Mouse (Mus musculus) hindbrain, embryonic 10.5 days (tissue): ENCODE measurements around the gene Kcnip1. TPM values are rescaled to one million over a fixed set of nuclear protein-coding genes. Genes with fewer than 3 reads are reported as not detected.
A peak's percentile ranks its signal among the peaks of the same experiment; 100 is the strongest.

Experiments used
- DNase-seq: peaks from one replicate; pipeline ENCODE4 v3.0.0-alpha.2; 2017; ENCODE audit warnings: low spot score
- H3K27ac ChIP-seq: fragments of 300-500 bp; sonication (generic); 2 replicates; pipeline ENCODE4 v1.5.1; 2016; ENCODE audit warnings: mild to moderate bottlenecking, moderate library complexity
- H3K27me3 ChIP-seq: fragments of 300-500 bp; sonication (generic); 2 replicates; pipeline ENCODE4 v1.6.1; 2016; ENCODE audit warnings: mild to moderate bottlenecking; ENCODE audit not compliant: poor library complexity, insufficient read depth, severe bottlenecking
- H3K36me3 ChIP-seq: fragments of 300-500 bp; sonication (generic); 2 replicates; pipeline ENCODE4 v1.6.1; 2016; ENCODE audit warnings: mild to moderate bottlenecking, moderate library complexity
- H3K4me1 ChIP-seq: fragments of 300-500 bp; sonication (generic); replicated peaks from 2 replicates; pipeline ENCODE4 v1.6.1; 2016; ENCODE audit warnings: mild to moderate bottlenecking
- H3K4me3 ChIP-seq: fragments of 300-500 bp; sonication (generic); 2 replicates; pipeline ENCODE4 v1.5.1; 2016; ENCODE audit warnings: mild to moderate bottlenecking, moderate library complexity
- H3K9me3 ChIP-seq: fragments of 300-500 bp; sonication (generic); 2 replicates; pipeline ENCODE4 v1.6.1; 2016; ENCODE audit warnings: mild to moderate bottlenecking, moderate library complexity
- WGBS: fragments of 180-500 bp; shearing (Covaris S2); methylation state at CpG from one replicate; pipeline ENCODE4 v1.1.7; 2016; 5-methylcytosine and 5-hydroxymethylcytosine counted together
- polyA plus RNA-seq: library from polyadenylated mRNA; unstranded; fragments of >200 nt; fragmentation: Nextera tagmentation; extraction: Ambion mirVana; gene quantifications from 2 replicates; pipeline ENCODE4 v1.2.1, GENCODE M21; 2016

The Kcnip1 gene
- polyA plus RNA-seq, 1 experiment from 2014 or later = 9.5 TPM

DNA sequence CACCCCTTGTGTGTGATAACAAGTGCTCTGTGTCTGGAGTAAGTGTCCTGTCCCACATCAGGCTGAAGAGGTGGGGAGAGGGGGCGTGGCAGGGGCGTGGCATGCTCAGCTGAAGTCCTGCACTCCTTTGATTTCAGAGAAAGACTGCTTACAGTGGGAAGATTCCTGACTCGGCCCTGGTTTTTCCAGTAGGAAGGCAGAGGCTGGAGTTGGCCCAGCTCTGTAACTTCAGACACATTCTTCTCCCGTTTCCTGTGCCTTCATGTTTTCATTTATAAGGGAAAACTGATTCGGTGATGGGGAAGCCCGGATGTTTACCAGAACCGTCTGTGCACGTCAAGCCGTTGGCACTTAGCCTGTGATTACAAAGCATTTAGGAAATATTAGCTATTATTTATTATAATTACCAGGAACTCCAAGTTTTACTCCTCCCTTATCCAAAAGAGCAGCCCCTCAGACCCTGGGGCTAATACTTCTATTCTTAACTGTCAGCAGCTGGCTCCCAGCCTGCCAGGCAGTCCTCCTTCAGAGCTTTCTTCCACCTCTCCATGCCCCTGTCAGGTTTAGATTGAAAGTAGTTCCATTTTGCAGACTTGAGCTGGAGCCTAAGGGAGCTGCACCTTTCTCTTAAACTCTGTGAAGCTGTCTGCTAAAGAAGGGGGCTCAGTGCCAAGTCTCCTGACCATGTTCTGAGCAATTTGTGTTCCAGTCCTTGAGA is 120.8 kb downstream of the Kcnip1 start:
- Histone ChIP-seq H3K36me3 (no peaks in the 10 kb centered on the region), H3K4me3 (no peak overlapping the region), H3K27me3 (no peaks in the 10 kb centered on the region), H3K9me3 (0 out of 2 replicates have a peak, but pooled peaks cover 6% of the 10 kb centered on the region), H3K27ac (peak overlapping the region; percentile 40; the same call in 1 of the 2 replicates), H3K4me1 (peaks cover 25% of the 10 kb centered on the region)
- WGBS = 63% methylated on average over 9 of the region's 9 CpGs
- no peak for DNase-seq

DNA sequence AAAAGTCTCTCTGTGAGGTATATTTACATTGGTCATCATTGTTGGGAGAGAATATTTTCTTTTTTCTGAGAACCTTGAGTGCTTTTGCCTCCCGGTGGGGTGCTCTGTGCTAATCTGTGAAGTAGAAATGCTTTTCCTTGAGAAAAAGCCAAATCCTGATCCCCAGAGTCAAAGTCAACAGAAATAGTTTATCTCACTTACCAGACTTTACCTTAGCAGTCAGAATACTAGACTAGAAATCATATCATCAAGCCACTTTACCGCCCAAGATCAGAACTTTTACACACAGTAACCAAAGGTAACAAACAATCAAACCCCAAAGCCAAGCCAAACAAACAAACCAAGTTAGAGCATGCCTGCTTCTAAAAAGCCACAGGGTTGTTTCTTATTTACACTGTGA is 122.7 kb downstream of the Kcnip1 start:
- Histone ChIP-seq H3K27ac (no peak overlapping the region), H3K4me3 (no peak overlapping the region), H3K9me3 (no peaks in the 10 kb centered on the region), H3K36me3 (no peaks in the 10 kb centered on the region), H3K27me3 (no peaks in the 10 kb centered on the region), H3K4me1 (peaks cover 25% of the 10 kb centered on the region)
- 95% methylated on average over 2 of the region's 2 CpGs for WGBS
- no peak for DNase-seq

DNA sequence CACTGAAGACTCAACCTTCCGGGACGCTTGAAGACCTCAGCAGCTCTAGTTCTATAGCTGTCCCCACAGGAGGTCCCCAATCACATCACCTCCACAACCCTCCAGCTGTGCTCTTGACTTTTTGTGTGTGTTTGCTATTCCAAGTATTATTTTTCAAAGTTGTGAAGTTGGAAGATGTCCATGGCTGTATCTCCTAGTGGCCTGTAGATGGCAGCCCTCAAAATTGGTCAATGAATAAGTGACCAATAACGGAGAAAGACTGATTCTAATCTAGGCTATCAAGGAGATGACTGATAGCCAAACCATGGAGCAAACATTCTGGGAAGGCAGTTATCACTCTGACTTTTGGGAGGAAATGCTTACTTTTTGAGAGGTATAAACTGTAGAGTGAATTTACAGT is 123.4 kb downstream of the Kcnip1 start:
- Histone ChIP-seq H3K9me3 (no peaks in the 10 kb centered on the region), H3K36me3 (no peaks in the 10 kb centered on the region), H3K4me3 (no peak overlapping the region), H3K4me1 (peaks cover 25% of the 10 kb centered on the region), H3K27ac (no peak overlapping the region), H3K27me3 (no peaks in the 10 kb centered on the region)
- no peak for DNase-seq
- WGBS = 43% methylated on average over 3 of the region's 3 CpGs

DNA sequence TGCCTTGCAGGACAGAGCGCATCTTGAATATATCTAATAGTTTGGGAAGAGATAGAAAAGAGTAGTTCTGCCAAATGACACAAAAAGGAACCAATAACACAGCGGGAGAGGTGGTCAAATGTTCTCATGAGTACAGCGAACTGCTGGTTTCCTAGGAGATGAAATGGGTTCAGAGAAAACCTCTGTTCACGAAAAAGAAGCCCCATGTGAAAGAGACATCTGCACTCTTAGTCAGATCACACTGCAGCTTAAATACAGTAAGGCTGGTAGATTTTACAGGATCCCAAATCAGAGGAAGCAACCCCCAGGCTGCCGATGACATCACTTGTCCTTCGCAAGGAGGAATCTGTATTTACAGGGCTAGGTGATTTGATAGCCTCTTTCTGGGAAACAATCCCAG is 126.2 kb downstream of the Kcnip1 start:
- Histone ChIP-seq H3K4me3 (no peak overlapping the region), H3K27ac (no peak overlapping the region)
- no peak for DNase-seq

DNA sequence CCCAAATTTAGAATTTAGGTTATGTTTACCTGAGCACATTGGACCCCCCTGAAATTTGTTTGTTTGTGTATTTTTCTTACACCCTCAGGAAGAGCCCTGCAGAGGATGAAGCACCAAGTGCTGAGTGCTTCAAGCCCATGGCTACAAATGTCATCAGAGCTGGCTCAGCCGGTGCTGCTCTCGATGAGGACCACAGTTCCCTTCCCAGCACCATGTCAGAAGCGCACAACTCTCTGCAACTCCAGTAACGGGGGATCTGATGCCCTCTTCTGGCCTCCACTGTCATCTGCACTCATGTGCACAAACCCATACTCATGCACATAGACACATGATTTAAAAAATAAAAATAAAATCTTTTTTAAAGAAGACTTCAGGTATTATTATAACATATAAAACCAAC is 128.7 kb downstream of the Kcnip1 start:
- no peak for DNase-seq
- Histone ChIP-seq H3K4me3 (no peak overlapping the region), H3K9me3 (no peaks in the 10 kb centered on the region), H3K4me1 (no peaks in the 10 kb centered on the region), H3K27me3 (no peaks in the 10 kb centered on the region), H3K27ac (no peak overlapping the region), H3K36me3 (no peaks in the 10 kb centered on the region)
- 93% methylated on average over 4 of the region's 4 CpGs for WGBS

More for the DNA sequence above, 126.2 kb downstream of the Kcnip1 start:
- Histone ChIP-seq H3K36me3 (no peaks in the 10 kb centered on the region), H3K9me3 (no peaks in the 10 kb centered on the region), H3K4me1 (0 out of 2 replicates have a peak, but pooled peaks cover 5% of the 10 kb centered on the region), H3K27me3 (no peaks in the 10 kb centered on the region)
- 75% methylated on average over 6 of the region's 6 CpGs for WGBS

DNA sequence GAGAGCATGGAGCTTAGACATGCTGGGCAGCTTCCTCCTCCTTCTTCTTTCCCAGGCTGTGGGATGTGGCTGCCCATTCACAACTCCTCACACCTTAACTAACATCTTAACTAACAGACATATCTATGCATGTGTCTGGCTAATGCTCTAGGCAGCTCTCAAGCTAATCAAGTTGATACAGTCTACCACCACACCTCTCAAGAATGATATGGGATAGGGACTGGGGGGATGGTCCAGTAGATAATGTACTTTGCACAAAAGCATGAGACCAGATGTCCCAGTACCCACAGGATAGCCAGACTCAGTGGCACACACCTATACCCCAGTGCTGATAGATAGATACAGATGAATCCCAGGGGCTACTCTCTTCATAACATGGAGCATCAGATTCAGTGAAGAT is 131.1 kb downstream of the Kcnip1 start:
- H3K27ac ChIP-seq = no peak overlapping the region
- no peak for DNase-seq
- H3K36me3 ChIP-seq = no peaks in the 10 kb centered on the region
- no peaks in the 10 kb centered on the region for H3K9me3 ChIP-seq
- H3K4me3 ChIP-seq = no peak overlapping the region
- H3K4me1 ChIP-seq = peaks cover 4% of the 10 kb centered on the region; the same call in 1 of the 2 replicates
- no peaks in the 10 kb centered on the region for H3K27me3 ChIP-seq

DNA sequence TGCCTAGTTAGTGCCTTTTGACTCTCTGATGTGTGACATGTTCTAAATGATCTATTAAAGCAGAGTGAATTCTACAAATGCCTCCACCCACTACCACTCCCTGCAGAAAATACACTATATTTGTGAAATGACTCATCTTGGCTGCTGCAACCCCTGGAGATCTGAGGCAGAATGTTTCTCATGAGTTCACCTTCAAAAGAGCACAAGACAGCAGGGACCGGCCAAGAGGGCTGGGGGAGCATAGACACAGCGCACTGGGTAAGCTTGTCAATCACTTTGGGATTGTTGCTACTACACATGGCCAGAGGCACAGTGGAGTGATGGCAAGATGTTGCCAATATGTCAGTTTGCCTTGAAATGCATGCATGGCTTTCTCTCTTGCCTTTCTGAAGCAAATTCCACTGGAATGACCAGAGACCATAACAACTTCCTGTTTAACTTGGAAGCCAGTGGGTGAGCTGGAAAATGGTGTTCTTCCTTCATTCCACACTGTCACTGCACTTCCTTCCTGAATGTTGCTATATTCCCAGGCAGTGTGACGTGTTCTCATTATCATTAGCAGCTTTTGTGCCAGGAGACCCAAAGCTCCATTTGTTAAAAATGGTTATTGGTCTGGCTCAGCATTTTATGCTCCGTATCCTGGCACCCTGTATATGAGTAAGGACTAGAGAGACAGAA is 131.9 kb downstream of the Kcnip1 start:
- H3K9me3 ChIP-seq = no peaks in the 10 kb centered on the region
- H3K4me3 ChIP-seq = no peak overlapping the region
- H3K4me1 ChIP-seq = peaks cover 4% of the 10 kb centered on the region; the same call in 1 of the 2 replicates
- 84% methylated on average over 4 of the region's 4 CpGs for WGBS
- no peak overlapping the region for H3K27ac ChIP-seq
- no peaks in the 10 kb centered on the region for H3K36me3 ChIP-seq
- DNase-seq = no peak
- no peaks in the 10 kb centered on the region for H3K27me3 ChIP-seq

DNA sequence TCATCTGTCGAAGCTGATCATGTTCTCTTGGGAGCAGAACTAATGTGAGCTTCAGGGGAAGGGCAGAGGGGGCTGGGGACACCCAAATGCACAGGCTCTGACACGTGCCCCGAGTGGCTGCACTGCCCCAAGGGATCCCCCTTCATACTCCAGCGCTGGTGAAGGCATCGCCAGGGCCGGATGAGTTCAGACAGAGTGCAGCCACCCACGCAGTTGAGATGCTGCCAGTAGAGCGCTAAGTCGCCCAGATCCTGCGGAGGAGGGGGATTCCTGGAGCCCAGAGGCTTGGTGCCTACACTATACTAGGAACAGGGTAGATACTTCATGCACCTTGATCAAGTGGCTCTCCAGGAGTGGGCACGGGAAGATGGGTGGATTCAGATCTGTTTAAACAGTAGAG is 143.3 kb downstream of the Kcnip1 start:
- 63% methylated on average over 11 of the region's 11 CpGs for WGBS
- H3K36me3 ChIP-seq = no peaks in the 10 kb centered on the region
- no peak overlapping the region for H3K4me3 ChIP-seq
- H3K27me3 ChIP-seq = peaks cover 15% of the 10 kb centered on the region
- H3K27ac ChIP-seq = no peak overlapping the region
- H3K9me3 ChIP-seq = no peaks in the 10 kb centered on the region
- H3K4me1 ChIP-seq = peaks cover 18% of the 10 kb centered on the region
- no peak for DNase-seq

DNA sequence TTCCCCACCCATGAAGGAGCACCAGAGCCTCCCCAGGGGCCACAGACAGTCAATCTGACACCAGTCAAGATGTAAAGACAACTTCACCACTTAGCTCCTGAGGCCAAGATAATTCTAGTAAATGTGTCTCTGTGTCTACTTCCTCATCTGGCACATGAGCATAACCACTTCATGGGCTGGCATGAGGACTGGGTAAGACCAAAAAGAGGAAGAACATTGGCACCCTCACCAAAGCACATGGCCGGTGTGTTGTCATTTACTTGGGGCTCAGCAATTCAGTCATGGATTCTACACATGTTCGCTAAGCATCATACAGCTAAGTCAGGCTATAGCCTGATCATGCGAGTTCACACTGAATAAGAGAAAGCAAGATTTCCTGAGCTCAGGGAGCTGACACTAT is 144.3 kb downstream of the Kcnip1 start:
- peaks cover 24% of the 10 kb centered on the region for H3K27me3 ChIP-seq
- H3K36me3 ChIP-seq = no peaks in the 10 kb centered on the region
- H3K9me3 ChIP-seq = no peaks in the 10 kb centered on the region
- H3K27ac ChIP-seq = no peak overlapping the region
- 88% methylated on average over 3 of the region's 3 CpGs for WGBS
- peaks cover 20% of the 10 kb centered on the region for H3K4me1 ChIP-seq
- no peak for DNase-seq
- no peak overlapping the region for H3K4me3 ChIP-seq

DNA sequence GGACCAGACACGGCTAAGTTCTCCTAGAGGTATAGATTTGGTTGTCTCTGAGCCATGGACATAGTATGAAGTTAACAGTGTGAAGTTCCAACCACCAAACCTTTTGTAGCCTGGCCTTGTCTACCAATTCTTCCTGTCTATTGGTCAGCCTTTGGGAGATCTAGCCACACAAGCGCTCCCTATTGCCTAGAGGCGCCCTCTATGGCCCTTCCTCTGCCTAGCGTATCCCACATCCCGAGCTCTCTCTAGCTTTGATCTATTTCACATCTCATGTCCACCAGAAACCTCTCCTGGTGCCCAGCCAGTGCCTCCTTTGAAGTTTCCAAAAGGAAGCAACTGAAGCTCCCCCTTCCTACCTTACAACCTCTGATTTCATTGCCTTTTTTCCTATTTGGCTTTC is 147.0 kb downstream of the Kcnip1 start:
- Histone ChIP-seq H3K27me3 (peaks cover 52% of the 10 kb centered on the region), H3K36me3 (no peaks in the 10 kb centered on the region), H3K27ac (no peak overlapping the region), H3K4me1 (peaks cover 33% of the 10 kb centered on the region), H3K9me3 (no peaks in the 10 kb centered on the region), H3K4me3 (no peak overlapping the region)
- no peak for DNase-seq
- 58% methylated on average over 5 of the region's 5 CpGs for WGBS

DNA sequence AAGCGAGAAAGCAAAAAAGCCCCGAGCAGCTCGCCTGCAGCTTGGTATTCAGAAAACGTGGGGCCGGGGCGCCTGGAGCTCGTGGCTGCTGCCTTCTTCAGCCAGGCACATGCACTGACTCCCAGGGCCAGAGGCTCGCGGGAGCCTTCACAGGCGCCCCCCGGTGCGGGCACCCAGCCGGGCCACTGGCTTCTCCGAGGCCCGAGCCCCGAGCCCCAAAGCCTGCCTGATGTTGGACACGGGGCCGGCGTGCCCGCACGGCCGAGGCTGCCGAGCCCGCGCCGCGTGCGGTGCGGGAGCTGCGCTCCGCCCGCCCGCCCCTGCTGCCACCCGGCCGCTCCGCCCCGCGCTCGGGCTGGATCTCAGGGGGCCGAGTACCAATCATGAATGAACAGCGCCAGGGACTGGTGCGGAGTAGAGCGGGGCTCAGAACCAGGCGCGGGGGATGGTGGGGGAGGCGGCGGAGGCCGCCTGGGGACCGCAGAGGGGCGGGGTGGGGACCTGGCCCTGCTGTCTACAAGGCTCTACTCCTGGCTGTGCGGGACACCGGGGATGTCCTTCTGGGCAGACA is 149.6 kb downstream of the Kcnip1 start:
- Histone ChIP-seq H3K4me1 (peaks cover 25% of the 10 kb centered on the region), H3K9me3 (no peaks in the 10 kb centered on the region), H3K4me3 (peak overlapping the region; percentile 58), H3K27ac (peak overlapping the region; percentile 82), H3K36me3 (no peaks in the 10 kb centered on the region), H3K27me3 (peaks cover 58% of the 10 kb centered on the region)
- WGBS = under 1% methylated on average over 52 of the region's 52 CpGs
- peak; percentile 62 for DNase-seq

DNA sequence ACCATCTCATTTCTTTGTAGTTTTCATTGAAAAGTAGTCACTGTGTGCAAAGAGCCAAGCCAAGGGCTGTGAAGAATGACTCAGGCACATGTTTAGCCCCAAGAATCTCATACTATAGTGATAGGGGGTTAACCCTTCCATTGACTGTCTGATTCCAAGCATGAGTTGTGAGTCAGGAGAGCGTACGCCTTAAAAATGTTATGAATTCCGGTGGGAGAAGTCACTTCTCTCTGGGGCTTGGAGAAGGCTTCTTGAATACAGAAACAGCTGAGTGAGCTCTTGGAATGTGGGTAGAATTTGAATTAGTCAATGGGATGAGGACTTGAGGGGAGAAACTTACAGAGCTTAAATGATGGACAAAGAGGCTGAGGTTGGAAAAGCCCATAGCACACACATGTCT is 153.9 kb downstream of the Kcnip1 start:
- 88% methylated on average over 3 of the region's 3 CpGs for WGBS
- no peak overlapping the region for H3K4me3 ChIP-seq
- no peak overlapping the region for H3K27ac ChIP-seq
- H3K4me1 ChIP-seq = peaks cover 25% of the 10 kb centered on the region
- peaks cover 37% of the 10 kb centered on the region for H3K27me3 ChIP-seq
- no peaks in the 10 kb centered on the region for H3K36me3 ChIP-seq
- DNase-seq = no peak
- H3K9me3 ChIP-seq = no peaks in the 10 kb centered on the region

DNA sequence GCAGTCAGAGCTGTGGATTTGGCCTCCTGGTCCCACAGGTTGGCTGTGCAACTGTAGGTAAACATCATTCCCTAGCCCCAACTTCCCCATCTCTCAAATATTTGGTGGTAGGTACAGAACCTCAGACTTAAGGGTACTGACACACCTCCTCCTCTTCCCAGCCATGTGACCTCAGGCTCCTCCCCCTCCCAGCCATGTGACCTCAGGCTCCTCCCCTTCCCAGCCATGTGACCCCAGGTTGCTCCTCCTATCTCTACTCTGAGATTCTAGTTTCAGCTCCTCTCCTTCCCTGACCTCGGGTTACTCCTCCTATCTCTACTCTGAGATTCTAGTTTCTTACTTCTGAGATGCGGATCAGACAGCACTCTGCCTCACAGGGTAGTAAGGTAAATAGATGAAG is 163.2 kb downstream of the Kcnip1 start:
- DNase-seq = no peak
- Histone ChIP-seq H3K9me3 (no peaks in the 10 kb centered on the region), H3K4me1 (peaks cover 8% of the 10 kb centered on the region), H3K27ac (no peak overlapping the region), H3K27me3 (no peaks in the 10 kb centered on the region), H3K4me3 (no peak overlapping the region), H3K36me3 (no peaks in the 10 kb centered on the region)
- 84% methylated on average over 2 of the region's 2 CpGs for WGBS
